Mouse (Mus musculus) kidney, embryonic 15.5 days (tissue): Measurements from ENCODE around the gene Sptb. TPM values are rescaled to one million over a fixed set of nuclear protein-coding genes. Genes with fewer than 3 reads are reported as not detected.

Experiments used
- ATAC-seq: fragments of 200-750 bp; cut with Nextera tagmentation; replicated peaks from 2 replicates; pipeline ENCODE4 v1.8.0; 2017; ENCODE audit warnings: moderate TSS enrichment; ENCODE audit not compliant: low FRiP score
- H3K27ac ChIP-seq: fragments of 300-500 bp; sonication (generic); 2 replicates; pipeline ENCODE4 v1.5.1; 2015; ENCODE audit warnings: mild to moderate bottlenecking, inconsistent platforms
- H3K27me3 ChIP-seq: fragments of 300-500 bp; sonication (generic); 2 replicates; pipeline ENCODE4 v1.6.1; 2015; ENCODE audit warnings: inconsistent platforms
- H3K36me3 ChIP-seq: fragments of 300-500 bp; sonication (generic); 2 replicates; pipeline ENCODE4 v1.6.1; 2015; ENCODE audit warnings: inconsistent platforms
- H3K4me1 ChIP-seq: fragments of 300-500 bp; sonication (generic); 2 replicates; pipeline ENCODE4 v1.6.1; 2015; ENCODE audit warnings: inconsistent platforms
- H3K4me2 ChIP-seq: fragments of 300-500 bp; sonication (generic); 2 replicates; pipeline ENCODE4 v1.6.1; 2015; ENCODE audit warnings: moderate library complexity, mild to moderate bottlenecking, inconsistent platforms
- H3K4me3 ChIP-seq: fragments of 300-500 bp; sonication (generic); replicated peaks from 2 replicates; pipeline ENCODE4 v1.5.1; 2015; ENCODE audit warnings: mild to moderate bottlenecking, inconsistent platforms
- H3K9ac ChIP-seq: fragments of 300-500 bp; sonication (generic); 2 replicates; pipeline ENCODE4 v1.6.1; 2015; ENCODE audit warnings: mild to moderate bottlenecking, inconsistent platforms
- H3K9me3 ChIP-seq: fragments of 300-500 bp; sonication (generic); replicated peaks from 2 replicates; pipeline ENCODE4 v1.6.1; 2016; ENCODE audit warnings: inconsistent platforms
- WGBS: fragments of 180-500 bp; shearing (Covaris S2); methylation state at CpG from one replicate; pipeline ENCODE4 v1.1.7; 2015; ENCODE audit warnings: mixed read lengths; 5-methylcytosine and 5-hydroxymethylcytosine counted together
- polyA plus RNA-seq: library from polyadenylated mRNA; unstranded; fragments of >200 nt; fragmentation: Nextera tagmentation; extraction: Ambion mirVana; gene quantifications from 2 replicates; pipeline ENCODE4 v1.2.1, GENCODE M21; 2015

Gene Sptb
- polyA plus RNA-seq, 1 experiment from 2014 or later, result 2.1 TPM

DNA sequence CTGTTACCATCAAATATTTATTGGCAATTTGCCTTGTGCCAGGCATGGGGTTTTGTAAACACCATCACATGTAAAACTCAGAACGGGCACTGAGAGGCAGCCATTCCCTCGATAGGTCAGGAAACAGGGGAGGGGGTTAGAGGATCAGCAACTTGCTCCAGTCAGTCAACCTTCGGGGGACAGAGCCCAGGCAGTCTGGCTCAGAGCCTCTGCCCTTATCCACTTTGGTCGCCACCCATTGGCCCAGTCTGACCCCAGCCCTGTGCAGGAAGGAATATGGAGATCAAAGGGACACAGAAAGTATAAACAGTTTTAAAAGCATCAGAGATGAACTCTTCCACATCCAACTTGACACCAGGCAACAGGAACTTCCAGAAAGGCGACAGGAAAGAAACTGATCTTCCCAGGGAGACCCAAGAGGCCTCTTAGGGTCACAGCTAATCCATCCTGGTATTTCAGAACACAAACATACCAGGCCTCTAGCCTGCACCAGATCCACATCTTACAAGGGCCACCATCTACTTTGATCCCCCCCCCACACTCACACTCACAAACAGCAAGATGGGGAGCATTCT is 40.3 kb downstream of the Sptb start:
- Histone ChIP-seq H3K27ac (no peak overlapping the region), H3K4me2 (no peak overlapping the region), H3K4me3 (no peak overlapping the region), H3K36me3 (no peaks in the 10 kb centered on the region), H3K27me3 (no peaks in the 10 kb centered on the region), H3K9me3 (no peaks in the 10 kb centered on the region), H3K4me1 (0 out of 2 replicates have a peak, but pooled peaks cover 12% of the 10 kb centered on the region), H3K9ac (no peak overlapping the region)
- WGBS, result 19% methylated on average over 5 of the region's 5 CpGs
- ATAC-seq, result no peak

DNA sequence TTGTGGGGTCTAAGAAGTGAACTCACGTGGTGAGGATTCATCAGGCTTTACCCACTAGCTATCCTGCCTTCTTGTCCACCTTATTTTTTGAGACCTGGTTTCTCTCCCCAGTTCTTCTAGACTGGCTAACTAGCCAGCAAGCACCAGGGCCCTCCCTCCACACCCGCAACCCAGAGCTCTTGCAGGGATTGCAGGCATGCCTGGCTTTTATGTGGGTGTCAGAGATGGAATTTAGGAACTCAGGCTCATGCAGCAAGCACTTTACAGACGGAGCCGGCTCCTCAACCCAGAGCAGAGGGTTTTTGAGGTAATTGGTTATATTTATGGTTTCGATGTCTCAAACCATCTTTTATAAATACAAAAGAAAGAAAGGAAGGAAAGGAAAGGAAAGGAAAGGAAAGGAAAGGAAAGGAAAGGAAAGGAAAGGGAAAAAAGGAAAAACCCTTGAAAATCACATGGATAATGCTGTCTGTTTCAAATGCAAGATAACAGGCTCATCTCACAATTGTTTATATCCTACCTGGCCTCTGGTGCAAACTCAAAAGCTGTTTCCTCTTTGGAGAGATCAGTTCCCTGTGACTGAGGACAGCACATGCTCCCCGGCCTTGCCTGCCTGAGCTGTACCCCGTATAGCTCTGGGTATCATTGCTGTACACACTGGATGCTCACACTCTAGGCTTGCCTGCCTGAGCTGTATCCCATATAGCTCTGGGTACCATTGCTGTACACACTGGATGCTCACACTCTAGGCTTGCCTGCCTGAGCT is 41.5 kb downstream of the Sptb start:
- no peaks in the 10 kb centered on the region for H3K27me3 ChIP-seq
- no peak overlapping the region for H3K27ac ChIP-seq
- no peak overlapping the region for H3K4me2 ChIP-seq
- H3K9ac ChIP-seq, result no peak overlapping the region
- H3K9me3 ChIP-seq, result no peaks in the 10 kb centered on the region
- no peak for ATAC-seq
- WGBS, result 78% methylated on average over 7 of the region's 7 CpGs
- H3K4me3 ChIP-seq, result no peak overlapping the region
- no peaks in the 10 kb centered on the region for H3K36me3 ChIP-seq
- 0 out of 2 replicates have a peak, but pooled peaks cover 7% of the 10 kb centered on the region for H3K4me1 ChIP-seq

DNA sequence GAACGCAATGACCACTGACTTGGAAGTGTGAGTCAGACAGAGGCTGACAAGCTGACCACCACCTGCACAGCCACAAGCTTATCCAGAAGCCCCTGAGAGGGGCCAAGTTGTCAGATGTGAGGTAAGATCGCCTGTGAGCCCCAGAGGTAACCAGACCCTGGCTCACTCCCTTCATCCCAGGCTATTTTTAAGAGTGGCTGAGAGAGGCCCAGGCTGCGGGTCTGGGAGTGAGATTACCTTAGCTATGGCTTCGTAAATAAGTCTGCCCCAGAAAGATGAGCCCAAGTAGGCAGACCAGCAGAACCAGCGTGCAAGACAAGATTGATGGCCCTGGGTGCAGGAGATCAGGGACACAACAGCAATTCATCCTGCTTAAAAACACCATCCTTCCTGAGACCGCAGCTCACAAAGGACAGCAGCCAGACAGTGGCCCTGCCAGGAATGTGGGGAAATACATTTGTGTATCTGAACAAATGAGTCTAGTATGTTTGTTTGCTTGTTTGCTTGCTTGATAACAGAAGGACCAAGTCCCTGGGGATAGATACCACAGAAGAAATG is 58.5 kb downstream of the Sptb start:
- no peak overlapping the region for H3K4me2 ChIP-seq
- H3K9me3 ChIP-seq, result no peaks in the 10 kb centered on the region
- no peak overlapping the region for H3K9ac ChIP-seq
- H3K27ac ChIP-seq, result peak overlapping the region; percentile 55
- no peak overlapping the region for H3K4me3 ChIP-seq
- H3K4me1 ChIP-seq, result peaks cover 14% of the 10 kb centered on the region; the same call in 1 of the 2 replicates
- no peaks in the 10 kb centered on the region for H3K36me3 ChIP-seq
- H3K27me3 ChIP-seq, result no peaks in the 10 kb centered on the region
- 28% methylated on average over 6 of the region's 6 CpGs for WGBS
- ATAC-seq, result peak; percentile 82

DNA sequence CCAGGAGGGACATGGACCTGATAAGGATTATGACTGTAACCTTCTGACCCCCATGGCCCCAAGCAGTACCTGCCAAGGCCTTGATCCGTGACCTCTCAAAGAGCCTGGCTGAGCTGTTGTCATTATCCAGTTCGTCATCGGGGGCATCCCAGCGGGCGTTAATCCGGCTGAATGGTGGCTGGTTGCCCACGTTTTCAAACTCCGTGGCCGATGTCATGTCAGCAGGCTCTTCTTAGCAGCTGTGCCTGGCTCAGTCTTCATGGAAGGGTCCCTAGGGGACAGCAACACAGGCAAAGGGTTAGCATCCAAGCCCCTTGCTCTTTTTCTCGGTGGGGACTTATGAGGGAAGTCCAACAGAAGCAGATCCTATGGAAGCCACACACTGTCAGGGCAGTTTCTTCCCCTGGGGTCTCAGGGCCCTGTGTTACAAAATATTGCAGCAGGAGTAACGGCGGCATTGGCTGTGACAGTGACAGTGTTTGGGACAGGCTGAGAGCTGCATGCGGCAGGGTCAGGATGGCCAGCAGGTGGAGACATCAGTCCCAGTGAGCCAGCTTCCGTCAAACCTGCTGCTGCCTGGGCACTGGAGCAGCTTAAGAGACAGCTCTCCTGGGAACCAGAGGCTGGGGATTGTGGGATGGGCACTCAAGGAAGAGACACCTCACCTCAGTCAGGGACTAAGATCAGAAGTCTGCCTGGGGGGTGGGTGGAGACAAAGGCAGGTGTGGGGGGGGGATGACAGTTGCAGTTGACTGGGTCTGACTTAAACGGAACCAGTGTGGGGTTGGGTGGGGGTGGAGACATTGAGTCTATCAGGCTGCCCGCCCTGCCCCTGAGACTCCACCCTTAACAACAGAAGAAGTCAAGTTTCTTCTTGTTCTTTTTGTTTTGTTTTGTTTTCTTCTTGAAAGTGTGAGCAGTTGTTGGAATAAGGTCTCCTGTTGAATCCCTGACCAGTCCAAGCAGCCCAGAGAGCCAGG is 60.3 kb downstream of the Sptb start:
- Histone ChIP-seq H3K4me2 (no peak overlapping the region), H3K9ac (no peak overlapping the region), H3K4me1 (peaks cover 31% of the 10 kb centered on the region), H3K4me3 (no peak overlapping the region), H3K27ac (no peak overlapping the region), H3K27me3 (no peaks in the 10 kb centered on the region), H3K36me3 (no peaks in the 10 kb centered on the region), H3K9me3 (no peaks in the 10 kb centered on the region)
- WGBS, result 56% methylated on average over 16 of the region's 16 CpGs
- ATAC-seq, result peak; percentile 43

DNA sequence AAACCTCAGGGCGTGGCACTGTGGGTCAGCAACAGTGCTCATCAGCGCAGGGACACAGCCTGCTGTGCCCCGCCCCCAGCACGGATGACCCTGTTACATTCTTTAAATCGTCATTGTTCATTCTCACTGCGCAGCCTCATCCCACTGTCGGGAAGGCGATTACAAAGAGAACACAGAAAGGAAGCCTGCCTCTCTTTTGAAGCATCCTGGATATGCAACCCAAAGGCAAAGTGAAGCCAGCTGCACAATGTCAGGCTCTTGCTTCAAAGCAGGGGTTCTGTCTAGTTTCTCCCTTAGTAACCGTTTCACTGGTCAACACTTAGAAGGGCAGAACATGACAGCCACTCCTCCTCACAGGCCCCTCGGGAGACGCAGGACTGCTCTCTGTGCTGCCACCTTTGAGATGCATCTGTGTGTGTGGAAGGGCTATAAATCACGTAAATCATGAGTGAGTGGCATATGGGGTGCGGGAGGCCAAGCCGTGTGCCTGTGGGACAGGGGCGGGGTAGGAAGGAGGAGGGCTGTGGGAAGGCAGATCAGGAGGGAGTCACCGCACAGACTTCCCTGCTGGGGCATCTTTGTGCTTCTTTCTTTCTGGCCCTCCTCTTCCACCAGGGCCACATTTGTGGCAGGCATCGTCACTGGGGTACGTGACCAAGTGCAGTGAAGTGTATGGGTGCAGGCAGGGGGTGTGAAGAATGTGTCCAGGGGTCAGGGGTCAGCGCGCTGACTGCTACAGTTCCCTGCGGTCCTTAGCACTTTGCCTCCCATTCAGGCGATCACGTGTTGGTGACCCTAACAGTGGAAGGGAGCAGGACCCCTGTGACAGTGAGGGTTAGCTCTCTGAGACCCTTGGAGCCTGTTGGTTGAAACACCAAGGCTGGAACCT is 64.9 kb downstream of the Sptb start:
- peak; percentile 62 for ATAC-seq
- Histone ChIP-seq H3K27ac (peak overlapping the region; percentile 61), H3K4me2 (peak overlapping the region; percentile 29), H3K27me3 (0 out of 2 replicates have a peak, but pooled peaks cover 2% of the 10 kb centered on the region), H3K9me3 (no peaks in the 10 kb centered on the region), H3K4me3 (no peak overlapping the region), H3K36me3 (no peaks in the 10 kb centered on the region), H3K9ac (no peak overlapping the region; the same call in 1 of the 2 replicates), H3K4me1 (peaks cover 35% of the 10 kb centered on the region)
- 19% methylated on average over 23 of the region's 23 CpGs for WGBS

DNA sequence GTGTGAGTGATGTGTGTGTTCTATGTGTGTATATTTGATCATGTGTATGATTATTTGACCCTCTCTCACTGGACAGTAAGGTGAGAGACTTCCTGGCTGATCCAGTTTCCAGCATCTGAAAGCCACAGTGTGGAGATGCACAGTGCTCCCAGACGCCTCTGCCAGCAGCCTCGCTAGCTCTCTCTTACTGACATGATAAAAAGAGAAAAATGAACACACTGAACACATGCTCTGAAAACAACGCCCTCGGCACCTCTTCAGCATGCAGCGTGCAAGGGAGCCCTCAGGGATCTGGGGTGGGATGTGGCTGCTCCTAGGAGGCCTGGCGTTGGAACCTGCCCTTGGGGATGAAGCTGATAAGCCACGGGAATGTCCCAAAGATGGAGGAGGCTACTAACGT is 66.7 kb downstream of the Sptb start:
- Histone ChIP-seq H3K36me3 (no peaks in the 10 kb centered on the region), H3K9ac (no peak overlapping the region), H3K4me1 (peaks cover 29% of the 10 kb centered on the region), H3K9me3 (no peaks in the 10 kb centered on the region), H3K27ac (no peak overlapping the region), H3K27me3 (0 out of 2 replicates have a peak, but pooled peaks cover 2% of the 10 kb centered on the region), H3K4me2 (no peak overlapping the region), H3K4me3 (no peak overlapping the region)
- ATAC-seq, result no peak
- WGBS, result 78% methylated on average over 8 of the region's 8 CpGs

DNA sequence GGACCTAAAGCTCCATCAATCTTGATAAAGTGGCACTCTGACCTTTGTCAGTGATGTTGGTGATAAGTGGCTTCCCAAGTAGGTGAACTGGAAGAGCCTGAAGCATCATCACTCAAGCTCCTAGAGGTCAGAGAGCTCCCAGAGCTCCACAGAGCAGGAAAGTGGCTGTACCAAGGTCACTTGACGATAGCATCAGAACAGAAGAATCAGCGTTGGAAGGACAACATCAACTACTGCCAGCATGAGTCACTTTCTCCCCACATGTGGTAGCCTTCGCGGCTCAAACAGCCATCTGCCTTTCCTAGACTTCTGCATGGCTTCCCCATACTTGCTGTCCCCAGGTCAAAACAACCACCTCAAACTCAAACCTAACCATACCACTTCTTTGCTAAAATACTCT is 67.7 kb downstream of the Sptb start:
- no peak overlapping the region for H3K4me2 ChIP-seq
- H3K27me3 ChIP-seq, result 0 out of 2 replicates have a peak, but pooled peaks cover 2% of the 10 kb centered on the region
- H3K9ac ChIP-seq, result no peak overlapping the region
- H3K4me3 ChIP-seq, result no peak overlapping the region
- H3K36me3 ChIP-seq, result no peaks in the 10 kb centered on the region
- peaks cover 29% of the 10 kb centered on the region for H3K4me1 ChIP-seq
- 73% methylated on average over 4 of the region's 4 CpGs for WGBS
- no peak overlapping the region for H3K27ac ChIP-seq
- no peak for ATAC-seq
- no peaks in the 10 kb centered on the region for H3K9me3 ChIP-seq

DNA sequence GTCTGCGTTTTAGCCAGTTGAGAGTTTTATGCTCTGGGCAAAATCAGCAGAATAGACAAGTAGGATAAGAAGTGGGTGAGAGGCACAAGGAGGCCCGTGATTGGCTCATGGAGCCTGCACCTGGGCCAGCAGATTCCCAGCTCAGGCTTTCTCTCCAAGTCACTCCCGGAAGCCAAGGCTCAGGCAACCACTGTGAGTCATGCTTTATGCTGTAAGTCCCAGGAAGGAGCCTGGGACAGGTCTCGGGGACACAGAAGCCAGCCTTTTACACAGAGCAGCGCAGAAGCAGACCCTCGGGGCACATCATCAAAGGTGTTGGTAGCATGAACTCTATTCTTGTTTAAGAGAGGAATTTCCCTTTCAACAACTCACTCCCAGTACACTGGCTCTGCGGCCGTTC is 69.7 kb downstream of the Sptb start:
- ATAC-seq, result no peak
- Histone ChIP-seq H3K27ac (no peak overlapping the region), H3K4me3 (no peak overlapping the region), H3K4me1 (peaks cover 18% of the 10 kb centered on the region), H3K9me3 (no peaks in the 10 kb centered on the region), H3K27me3 (0 out of 2 replicates have a peak, but pooled peaks cover 2% of the 10 kb centered on the region), H3K4me2 (no peak overlapping the region), H3K36me3 (no peaks in the 10 kb centered on the region), H3K9ac (no peak overlapping the region)
- WGBS, result 48% methylated on average over 8 of the region's 8 CpGs

DNA sequence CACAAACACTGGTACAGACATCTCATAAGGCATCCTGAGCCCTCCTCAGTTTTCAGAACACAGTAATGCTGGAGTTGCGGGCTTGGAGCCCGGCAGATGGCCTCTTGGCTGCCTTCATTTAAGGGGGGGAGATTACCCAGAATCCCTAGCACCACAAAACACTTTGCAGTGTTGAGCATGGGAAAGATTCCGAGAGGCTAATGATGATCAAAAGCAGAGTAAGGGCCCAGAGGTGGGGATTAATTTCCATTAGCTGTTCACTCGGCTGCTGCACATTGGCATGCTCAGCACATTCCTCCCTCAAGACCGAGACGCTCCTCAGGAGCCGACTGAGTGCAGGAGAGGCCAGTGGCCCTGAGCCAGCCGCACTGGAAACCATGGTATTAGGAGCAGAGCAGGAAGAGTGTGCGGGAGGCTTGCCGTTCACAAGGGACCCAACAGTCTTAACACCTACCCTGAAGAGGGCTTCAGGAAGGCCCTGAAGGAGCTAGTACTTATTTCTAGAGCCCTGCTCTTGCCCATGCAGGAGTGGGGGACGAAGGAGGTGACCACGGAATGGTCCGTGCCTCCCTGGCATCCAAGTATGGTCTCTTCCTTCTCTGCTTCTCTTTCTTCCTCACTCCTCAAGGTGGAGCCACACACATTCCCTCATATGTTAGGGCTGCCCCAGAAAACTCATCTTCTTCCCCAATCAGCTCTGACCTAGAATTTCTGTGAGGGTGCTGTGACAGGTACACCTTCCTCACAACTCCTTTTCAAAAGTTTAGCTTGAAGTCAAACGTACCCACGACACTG is 75.3 kb downstream of the Sptb start:
- Histone ChIP-seq H3K9ac (no peak overlapping the region), H3K9me3 (no peaks in the 10 kb centered on the region), H3K27ac (no peak overlapping the region), H3K27me3 (no peaks in the 10 kb centered on the region), H3K4me3 (no peak overlapping the region), H3K36me3 (no peaks in the 10 kb centered on the region), H3K4me2 (peak overlapping the region; percentile 19; the same call in 1 of the 2 replicates), H3K4me1 (peaks cover 10% of the 10 kb centered on the region; the same call in 1 of the 2 replicates)
- no peak for ATAC-seq
- 53% methylated on average over 15 of the region's 15 CpGs for WGBS

DNA sequence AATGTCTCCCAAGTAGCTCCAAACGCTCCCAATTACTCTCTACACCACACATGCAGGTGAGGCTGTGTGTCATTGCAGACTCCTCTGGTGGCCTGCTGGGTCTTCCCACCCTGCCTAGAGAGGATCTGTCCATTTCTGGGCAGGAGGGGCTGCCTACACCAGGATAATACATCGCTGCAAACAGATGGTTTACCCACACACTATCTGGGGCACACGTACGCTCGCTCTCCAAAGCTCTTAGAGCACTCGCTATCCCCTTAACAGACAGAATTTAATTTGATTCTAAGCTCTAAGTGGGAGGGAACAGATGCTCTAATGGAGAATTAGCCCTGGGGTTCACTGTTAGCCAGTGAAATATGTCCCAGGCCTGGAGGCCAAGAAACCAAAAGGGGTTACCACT is 87.0 kb downstream of the Sptb start:
- no peak overlapping the region for H3K4me3 ChIP-seq
- H3K27ac ChIP-seq, result no peak overlapping the region
- no peaks in the 10 kb centered on the region for H3K9me3 ChIP-seq
- H3K36me3 ChIP-seq, result no peaks in the 10 kb centered on the region
- H3K9ac ChIP-seq, result no peak overlapping the region
- 78% methylated on average over 6 of the region's 6 CpGs for WGBS
- H3K4me1 ChIP-seq, result no peaks in the 10 kb centered on the region
- no peak overlapping the region for H3K4me2 ChIP-seq
- H3K27me3 ChIP-seq, result no peaks in the 10 kb centered on the region
- ATAC-seq, result no peak
